Comparison of ENCODE assay signal across 8 mouse cellular contexts in the genomic region with DNA sequence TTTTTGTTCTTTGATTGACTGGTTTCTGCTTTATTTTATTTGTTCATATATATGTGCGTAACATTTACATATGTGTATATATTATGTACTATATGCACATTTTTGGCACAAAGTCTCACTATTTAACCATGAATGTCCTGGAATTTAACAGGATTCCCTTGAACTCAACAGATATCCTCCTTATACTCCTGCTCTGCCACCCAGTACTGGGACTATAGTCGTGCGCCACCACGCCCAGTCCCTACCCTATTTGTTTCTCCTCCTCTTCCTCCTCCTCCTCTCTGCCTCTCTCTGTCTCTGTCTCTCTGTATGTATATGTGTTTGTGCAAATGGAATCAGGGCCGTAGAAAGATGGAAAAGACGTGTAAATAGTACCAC. TPM values are rescaled to one million over a fixed set of nuclear protein-coding genes. Genes with fewer than 3 reads are reported as not detected.
DNase-seq lines count a peak whose midpoint lies in the region; ATAC-seq and TF ChIP-seq lines count a peak whose summit lies in the region.

No protein-coding gene starts in this region.

- no peak for DNase-seq in gastrocnemius, adult 2 months
- DNase-seq in gastrocnemius, adult 18-20 months (ENCODE audit: low spot score): no peak
- no peak for DNase-seq in CH12.LX (ENCODE audit: extremely low read depth)
- no peak for DNase-seq in urinary bladder, adult 2 months (ENCODE audit: low spot score)
- no peak for DNase-seq in yolk sac, embryonic 10.5 days (ENCODE audit: low spot score)

- H3K9me3 ChIP-seq in CH12.LX (replicated peaks; ENCODE audit: low read length): no peaks in the 10 kb centered on the region
- no peaks in the 10 kb centered on the region for H3K9me3 ChIP-seq in liver, embryonic 16.5 days (replicated peaks; ENCODE audit: control insufficient read depth, low read length)

- peak overlapping the region; percentile 95 for H3K4me3 ChIP-seq in gastrocnemius, adult 2 months
- peak overlapping the region in 2 of 3 experiments; percentile 17 to 69 for H3K4me3 ChIP-seq in CH12.LX (replicated peaks in 1 of 3; ENCODE audit: low read depth in 2 of 3, low read length in 2 of 3, poor library complexity in 1 of 3)
- peak overlapping the region; percentile 37 for H3K4me3 ChIP-seq in liver, embryonic 16.5 days (ENCODE audit: low read depth, low read length)

- no peak overlapping the region for H3K9ac ChIP-seq in CH12.LX (ENCODE audit: insufficient read depth, low read depth)
- peak overlapping the region; percentile 46 for H3K9ac ChIP-seq in liver, embryonic 16.5 days (ENCODE audit: low read depth, low read length)

- no peak for TF ChIP-seq EP300 in CH12.LX (IDR thresholded peaks at IDR 0.05; ENCODE audit: low read length)

- TF ChIP-seq RAD21 in CH12.LX (IDR thresholded peaks at IDR 0.05; ENCODE audit: low read depth, low read length): no peak

- 22% methylated on average over 6 of the region's 6 CpGs for WGBS in liver, embryonic 16.5 days (ENCODE audit: insufficient replicate concordance)

- peaks cover 8% of the 10 kb centered on the region for H3K79me2 ChIP-seq in CH12.LX (replicated peaks; ENCODE audit: control insufficient read depth, extremely low read depth, insufficient read depth, poor library complexity, severe bottlenecking)

- H3K27ac ChIP-seq in gastrocnemius, adult 2 months: peak overlapping the region; percentile 75
- no peak overlapping the region for H3K27ac ChIP-seq in CH12.LX (ENCODE audit: insufficient read depth, low read depth)
- H3K27ac ChIP-seq in liver, embryonic 16.5 days (ENCODE audit: low read length): peak overlapping the region; percentile 80

- peak overlapping the region; percentile 26; the same call in 1 of the 2 replicates for H3K4me2 ChIP-seq in CH12.LX (ENCODE audit: insufficient read depth, low read depth, poor library complexity, severe bottlenecking)
- H3K4me2 ChIP-seq in liver, embryonic 16.5 days (ENCODE audit: low read depth, low read length): peak overlapping the region; percentile 62

- intact Hi-C loops in gastrocnemius, adult 2 months (cut with DNase I): no loop called here

- H3K36me3 ChIP-seq in CH12.LX (replicated peaks in 1 of 2; ENCODE audit: control insufficient read depth in 1 of 2, insufficient read depth in 1 of 2, low read length in 1 of 2): peaks cover 26 to 34% of the 10 kb centered on the region in 2 experiments
- peaks cover 5% of the 10 kb centered on the region for H3K36me3 ChIP-seq in liver, embryonic 16.5 days (ENCODE audit: control insufficient read depth, insufficient read depth)

- peaks cover 8 to 34% of the 10 kb centered on the region in 2 experiments for H3K4me1 ChIP-seq in CH12.LX (ENCODE audit: control insufficient read depth in 1 of 2, insufficient read depth in 2 of 2)
- H3K4me1 ChIP-seq in liver, embryonic 16.5 days (ENCODE audit: control insufficient read depth, low read depth, low read length): peaks cover 19% of the 10 kb centered on the region

- dilution Hi-C loops in CH12.LX (cut with MboI; ENCODE audit: extremely low pct_ligation_motif_present, extremely low pct_unique_long_range_greater_than_20kb, low sequenced_read_pairs): no loop called here

- in situ Hi-C loops in CH12.LX (cut with MboI; ENCODE audit: low pct_ligation_motif_present, low pct_unique_long_range_greater_than_20kb, low sequenced_read_pairs): no loop called here

- ATAC-seq in granulocyte monocyte progenitor cell, adult 5-6 weeks (replicated peaks; ENCODE audit: poor library complexity, severe bottlenecking): peak; percentile 49
- peak; percentile 75 for ATAC-seq in liver, embryonic 16.5 days (ENCODE audit: low read depth)
- no peak for ATAC-seq in monocyte, adult 5-6 weeks (replicated peaks; ENCODE audit: insufficient number of reproducible peaks, low FRiP score, low TSS enrichment, poor library complexity, severe bottlenecking)

- TF ChIP-seq CTCF in gastrocnemius, adult 2 months (IDR thresholded peaks at IDR 0.05): no peak
- TF ChIP-seq CTCF in CH12.LX (conservative IDR thresholded peaks at IDR 0.05 in 1 of 2, IDR thresholded peaks at IDR 0.05 in 1 of 2; ENCODE audit: low read depth in 2 of 2, low read length in 2 of 2): no peak

- TF ChIP-seq POLR2A in CH12.LX (IDR thresholded peaks at IDR 0.05; ENCODE audit: low read depth, low read length): no peak

- no peaks in the 10 kb centered on the region for H3K27me3 ChIP-seq in CH12.LX (replicated peaks)
- no peaks in the 10 kb centered on the region for H3K27me3 ChIP-seq in liver, embryonic 16.5 days (ENCODE audit: control insufficient read depth, insufficient read depth, low read depth, low read length)

TF ChIP-seq in CH12.LX, 34 proteins besides CTCF, POLR2A, EP300 and RAD21:
- TF ChIP-seq TBP (conservative IDR thresholded peaks at IDR 0.05; ENCODE audit: low read depth, low read length) (no peak), BHLHE40 (IDR thresholded peaks at IDR 0.05; ENCODE audit: low read depth, low read length) (no peak), IRF4 (IDR thresholded peaks at IDR 0.05; ENCODE audit: low read depth, low read length) (0 out of 2 replicates have a peak, but pooled peaks have one; percentile 3), TCF12 (IDR thresholded peaks at IDR 0.05; ENCODE audit: low read depth, low read length) (no peak), USF2 (conservative IDR thresholded peaks at IDR 0.05; ENCODE audit: low read depth, low read length) (no peak)

RNA-seq across cellular contexts. Expression of a gene that starts 0.4 kb away (rescaled TPM):
- total RNA-seq in gastrocnemius, adult 2 months (2021): 10 to 100 TPM; 27.0 to 40.8 TPM
- total RNA-seq in gastrocnemius, adult 18-20 months (2021): 10 to 100 TPM; 31.9 to 36.7 TPM
- 50.1 and 50.5 TPM in 2 replicates for total RNA-seq in CH12.LX (2012; rRNA removed)
- 13.5 and 18.1 TPM in 2 replicates for total RNA-seq in CH12.LX (2014; rRNA removed)
- polyA plus RNA-seq in CH12.LX (2012; ENCODE audit: insufficient read length, low read depth): 40.2 and 49.0 TPM in 2 replicates
- total RNA-seq in granulocyte monocyte progenitor cell, adult 5-6 weeks (2014; fragmentation: Nextera tagmentation): 28.6 and 56.2 TPM in 2 replicates
- total RNA-seq in granulocyte monocyte progenitor cell, adult 5-6 weeks (2017): 12.7 and 14.0 TPM in 2 replicates
- polyA plus RNA-seq in liver, embryonic 16.5 days (2015; fragmentation: Nextera tagmentation; extraction: Ambion mirVana): 13.4 and 14.4 TPM in 2 replicates
- polyA plus RNA-seq in urinary bladder, adult 2 months (2012; rRNA removed): 28.5 and 31.7 TPM in 2 replicates
- total RNA-seq in monocyte, adult 5-6 weeks (2017): 8.3 to 15.9 TPM (median 10.4 TPM) in 3 replicates

RNA-seq across cellular contexts. Expression of a gene that starts 8.1 kb away (rescaled TPM):
- total RNA-seq in gastrocnemius, adult 2 months (2021): not detected
- not detected for total RNA-seq in gastrocnemius, adult 18-20 months (2021)
- not detected in 2 replicates for total RNA-seq in CH12.LX (2012; rRNA removed)
- not detected in 2 replicates for total RNA-seq in CH12.LX (2014; rRNA removed)
- not detected in 2 replicates for polyA plus RNA-seq in CH12.LX (2012; ENCODE audit: insufficient read length, low read depth)
- not detected in 2 replicates for total RNA-seq in granulocyte monocyte progenitor cell, adult 5-6 weeks (2014; fragmentation: Nextera tagmentation)
- not detected in 2 replicates for total RNA-seq in granulocyte monocyte progenitor cell, adult 5-6 weeks (2017)
- not detected in 2 replicates for polyA plus RNA-seq in liver, embryonic 16.5 days (2015; fragmentation: Nextera tagmentation; extraction: Ambion mirVana)
- 0.04 and 0.06 TPM in 2 replicates for polyA plus RNA-seq in urinary bladder, adult 2 months (2012; rRNA removed)
- not detected in 3 replicates for total RNA-seq in monocyte, adult 5-6 weeks (2017)

RNA-seq across cellular contexts. Expression of a gene that starts 20.0 kb away (rescaled TPM):
- 10 to 100 TPM; 46.1 to 53.6 TPM for total RNA-seq in gastrocnemius, adult 2 months (2021)
- total RNA-seq in gastrocnemius, adult 18-20 months (2021): 10 to 100 TPM; 49.5 to 54.5 TPM
- total RNA-seq in CH12.LX (2012; rRNA removed) (67.9 and 74.8 TPM in 2 replicates), CH12.LX (2014; rRNA removed) (28.9 and 32.4 TPM in 2 replicates)
- 90.7 and 112 TPM in 2 replicates for polyA plus RNA-seq in CH12.LX (2012; ENCODE audit: insufficient read length, low read depth)
- 32.1 and 64.5 TPM in 2 replicates for total RNA-seq in granulocyte monocyte progenitor cell, adult 5-6 weeks (2014; fragmentation: Nextera tagmentation)
- total RNA-seq in granulocyte monocyte progenitor cell, adult 5-6 weeks (2017): 17.3 and 28.2 TPM in 2 replicates
- polyA plus RNA-seq in liver, embryonic 16.5 days (2015; fragmentation: Nextera tagmentation; extraction: Ambion mirVana): 17.4 and 26.2 TPM in 2 replicates
- polyA plus RNA-seq in urinary bladder, adult 2 months (2012; rRNA removed): 54.5 and 59.4 TPM in 2 replicates
- total RNA-seq in monocyte, adult 5-6 weeks (2017): 3.5 to 18.0 TPM (median 8.8 TPM) in 3 replicates

RNA-seq across cellular contexts. Expression of a gene that starts 30.3 kb away (rescaled TPM):
- total RNA-seq in gastrocnemius, adult 2 months (2021): 1 to 10 TPM; 1.0 to 1.5 TPM
- 1 to 10 TPM; 1.2 to 1.9 TPM for total RNA-seq in gastrocnemius, adult 18-20 months (2021)
- 0.25 TPM in 2 replicates for total RNA-seq in CH12.LX (2012; rRNA removed)
- not detected in 2 replicates for total RNA-seq in CH12.LX (2014; rRNA removed)
- not detected in 2 replicates for polyA plus RNA-seq in CH12.LX (2012; ENCODE audit: insufficient read length, low read depth)
- 4.6 TPM in 1 of 2 replicates, not detected in the other for total RNA-seq in granulocyte monocyte progenitor cell, adult 5-6 weeks (2014; fragmentation: Nextera tagmentation)
- 0.62 and 1.4 TPM in 2 replicates for total RNA-seq in granulocyte monocyte progenitor cell, adult 5-6 weeks (2017)
- polyA plus RNA-seq in liver, embryonic 16.5 days (2015; fragmentation: Nextera tagmentation; extraction: Ambion mirVana): 1.0 TPM in 2 replicates
- 41.4 and 44.3 TPM in 2 replicates for polyA plus RNA-seq in urinary bladder, adult 2 months (2012; rRNA removed)
- total RNA-seq in monocyte, adult 5-6 weeks (2017): 1.3 to 3.3 TPM (median 2.0 TPM) in 3 replicates

RNA-seq across cellular contexts. Expression of a gene that starts 30.3 kb away (rescaled TPM):
- under 1 TPM; 0.47 to 0.84 TPM for total RNA-seq in gastrocnemius, adult 2 months (2021)
- under 1 TPM; 0.47 to 0.66 TPM for total RNA-seq in gastrocnemius, adult 18-20 months (2021)
- total RNA-seq in CH12.LX (2012; rRNA removed) (1.8 and 2.2 TPM in 2 replicates), CH12.LX (2014; rRNA removed) (0.21 and 0.23 TPM in 2 replicates)
- 0.23 and 0.44 TPM in 2 replicates for polyA plus RNA-seq in CH12.LX (2012; ENCODE audit: insufficient read length, low read depth)
- total RNA-seq in granulocyte monocyte progenitor cell, adult 5-6 weeks (2014; fragmentation: Nextera tagmentation): 0.28 TPM in 1 of 2 replicates, not detected in the other
- total RNA-seq in granulocyte monocyte progenitor cell, adult 5-6 weeks (2017): 0.39 TPM in 1 of 2 replicates, not detected in the other
- polyA plus RNA-seq in liver, embryonic 16.5 days (2015; fragmentation: Nextera tagmentation; extraction: Ambion mirVana): not detected in 2 replicates
- 0.96 and 1.5 TPM in 2 replicates for polyA plus RNA-seq in urinary bladder, adult 2 months (2012; rRNA removed)
- not detected in 3 replicates for total RNA-seq in monocyte, adult 5-6 weeks (2017)

Comparison
In these comparisons a context has a peak if more than half of its experiments do, and no peak if none do; other contexts are left out.
1. H3K4me3 ChIP-seq: peak in every context shown above with its lines; median percentile 95 in gastrocnemius, adult 2 months; 43 in CH12.LX; 37 in liver, embryonic 16.5 days.